Mouse (Mus musculus) adipocyte (in vitro differentiated cells): ENCODE data around the gene Wdr66.

ENCODE experiments used
- DNase-seq: peaks from one replicate; pipeline ENCODE4 v3.0.0-alpha.2; 2016; ENCODE audit warnings: low spot score

The Wdr66 gene

GRCm38 (mm10) chr5:123313851-123314380, 62.0 kb downstream of the Wdr66 start:
- DNase-seq: no peak

DNA sequence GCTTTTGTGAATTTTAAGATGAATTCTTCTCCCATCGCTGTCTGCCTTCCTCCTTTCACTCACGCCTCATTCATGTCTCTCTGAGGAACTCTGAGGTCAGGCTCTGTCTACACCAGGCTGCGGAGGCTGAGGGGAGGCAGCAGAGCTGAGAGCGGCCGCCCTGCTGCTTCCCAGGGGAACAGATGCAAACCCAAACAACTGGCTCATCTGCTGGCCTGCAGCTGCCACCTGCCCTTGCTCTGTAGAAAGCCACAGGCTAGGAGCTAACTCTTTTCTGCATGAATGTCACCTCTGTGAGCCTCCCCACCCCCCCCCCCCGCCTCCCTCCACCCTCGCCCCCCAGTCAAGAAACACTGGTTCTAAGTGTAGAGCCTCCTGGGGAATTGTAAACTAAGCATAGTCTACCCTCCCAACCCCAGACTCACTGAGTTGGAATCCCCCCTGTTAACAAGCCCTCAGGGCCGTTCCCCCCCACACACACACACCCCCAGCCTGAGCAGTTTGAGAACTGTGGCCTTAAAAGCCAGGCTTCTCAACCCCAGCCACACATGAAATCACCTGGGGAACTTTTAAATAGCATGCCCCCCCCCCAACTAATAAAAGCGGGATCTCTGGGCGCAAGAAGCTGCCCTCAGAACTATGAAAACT, 63.4 kb downstream of the Wdr66 start:
- no peak for DNase-seq

GRCm38 (mm10) chr5:123317992-123318391, 66.1 kb downstream of the Wdr66 start:
- no peak for DNase-seq

DNA sequence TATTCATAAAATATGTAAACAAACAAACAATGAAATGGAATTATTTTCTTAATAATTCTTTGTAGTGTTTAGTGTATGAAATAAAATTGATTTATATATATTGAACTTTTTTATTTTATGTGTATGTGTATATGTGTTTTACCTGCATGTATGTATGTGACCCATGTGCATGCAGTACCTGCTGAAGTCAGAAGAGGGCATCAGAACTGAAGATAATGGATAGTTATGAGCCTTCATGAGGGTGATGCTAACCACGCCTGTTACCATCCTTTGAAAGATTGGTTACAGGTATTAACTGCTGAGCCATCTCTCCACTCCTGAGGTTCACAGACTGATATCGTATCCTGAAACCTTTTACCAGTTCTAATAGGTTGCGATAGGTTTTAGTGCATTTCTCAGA, 68.2 kb downstream of the Wdr66 start:
- DNase-seq: no peak

DNA sequence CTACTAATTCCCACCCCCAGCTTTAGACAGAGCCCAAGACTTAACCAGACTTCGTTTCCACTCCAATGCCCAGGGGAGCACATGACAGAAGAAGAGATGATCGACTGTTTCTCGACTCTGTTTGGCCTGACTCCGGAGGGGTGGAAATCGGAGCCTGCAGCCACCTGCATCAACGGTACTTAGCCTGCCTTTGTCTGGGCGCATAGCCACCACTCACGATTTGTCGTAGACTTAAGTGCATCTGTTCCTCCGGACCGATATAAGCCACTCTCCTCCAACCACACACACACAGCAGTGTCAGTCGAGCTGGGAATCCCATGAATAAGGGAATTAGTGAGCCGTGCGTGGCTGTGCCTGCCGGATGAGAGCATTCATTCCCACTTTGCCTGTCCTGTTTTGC, 72.3 kb downstream of the Wdr66 start:
- no peak for DNase-seq

DNA sequence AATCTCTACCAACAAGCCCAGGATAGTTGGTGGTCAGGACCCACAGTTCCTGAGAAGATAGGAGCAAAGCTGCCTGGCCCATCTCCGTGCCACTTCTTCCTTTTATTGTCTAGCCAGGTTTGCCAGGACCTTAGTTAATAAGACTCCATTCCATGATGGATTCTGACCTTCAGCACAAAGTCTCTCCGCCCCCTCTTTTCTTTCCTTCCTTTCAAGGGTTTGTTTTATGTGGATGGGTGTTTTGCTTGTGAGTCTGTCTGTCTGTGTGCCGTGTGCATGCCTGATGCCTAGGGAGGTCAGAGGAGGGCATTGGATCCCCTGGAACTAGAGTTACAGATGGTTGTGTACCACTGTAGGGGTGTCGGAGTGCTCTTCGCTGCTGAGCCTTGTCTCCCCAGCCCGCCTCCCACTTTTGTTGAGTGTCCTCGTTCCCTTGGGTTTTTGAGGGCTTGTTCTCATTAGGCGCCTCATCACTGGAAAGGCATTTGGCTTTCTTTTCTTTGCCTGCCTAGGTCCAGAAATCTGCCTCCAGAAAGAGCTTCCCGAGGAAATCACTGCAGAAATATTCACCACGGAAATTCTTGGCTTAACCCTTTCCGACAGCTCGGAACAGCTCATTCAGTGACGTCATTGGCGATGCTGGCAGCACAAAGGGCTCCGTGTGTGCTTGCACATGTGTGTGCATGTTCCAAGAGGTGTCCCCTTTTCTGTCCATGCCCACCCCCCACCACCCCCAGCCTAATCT, 74.3 kb downstream of the Wdr66 start:
- no peak for DNase-seq

DNA sequence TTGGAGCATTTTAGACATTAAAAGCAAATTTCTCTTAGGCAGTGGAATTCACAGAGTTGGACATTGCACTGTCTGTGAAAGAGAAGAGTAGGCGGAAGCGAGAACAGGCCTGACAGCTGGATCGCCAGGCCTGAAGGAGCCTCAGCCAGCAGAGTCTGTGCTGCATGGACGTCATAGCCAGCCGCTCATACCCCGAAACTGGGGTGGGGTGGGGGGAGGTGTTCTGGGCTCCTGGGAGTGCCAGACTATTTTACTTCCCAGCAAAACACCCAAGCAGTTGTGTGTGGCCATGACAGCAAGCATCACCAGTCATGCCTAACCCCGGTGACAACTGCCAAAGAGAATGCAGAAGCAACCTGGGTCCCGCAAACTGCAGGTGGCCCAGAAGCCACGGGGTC, 74.8 kb downstream of the Wdr66 start:
- DNase-seq: no peak

DNA sequence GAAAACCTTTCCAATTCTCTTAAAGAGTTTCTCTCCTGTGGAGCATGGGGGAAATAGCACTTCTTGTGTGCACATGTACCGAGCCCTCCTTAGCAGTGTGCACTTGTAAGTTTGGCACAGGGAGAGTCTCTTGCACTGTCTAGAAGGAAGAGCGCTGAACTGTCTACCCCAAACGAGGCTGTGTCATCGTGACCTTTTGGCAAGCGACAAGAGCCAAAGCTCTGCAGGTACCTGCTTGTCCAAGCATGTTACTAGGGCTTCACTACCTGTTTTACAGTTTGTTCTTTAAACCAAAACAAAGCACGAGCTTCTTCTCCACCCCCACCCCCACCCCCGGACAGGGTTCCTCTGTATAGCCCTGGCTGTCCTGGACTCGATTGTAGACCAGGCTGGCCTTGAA, 75.8 kb downstream of the Wdr66 start:
- no peak for DNase-seq

DNA sequence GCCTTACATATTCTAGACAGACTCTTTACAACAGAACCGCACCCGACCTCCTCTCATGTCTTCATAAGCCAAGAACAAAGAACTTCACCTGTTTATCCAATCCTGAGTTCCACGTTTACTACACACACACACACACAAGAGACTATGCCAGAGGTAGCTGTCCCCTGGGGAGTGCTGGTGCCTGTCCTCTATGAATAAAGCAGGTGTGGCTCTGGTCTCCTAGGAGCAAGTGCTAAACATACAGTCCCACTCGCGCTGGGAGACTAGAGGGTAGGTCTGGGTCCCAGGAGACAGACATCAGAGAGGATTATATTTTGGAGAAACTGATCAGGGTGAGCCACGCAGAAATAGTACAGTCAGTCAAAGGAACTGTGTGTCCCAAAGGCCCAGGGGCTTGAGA, 81.7 kb downstream of the Wdr66 start:
- no peak for DNase-seq

GRCm38 (mm10) chr5:123336205-123336961, 84.5 kb downstream of the Wdr66 start:
- DNase-seq: no peak

- DNase-seq: no peak
Measured at GRCm38 (mm10) chr5:123338463-123338862, 86.6 kb downstream of the Wdr66 start.

DNA sequence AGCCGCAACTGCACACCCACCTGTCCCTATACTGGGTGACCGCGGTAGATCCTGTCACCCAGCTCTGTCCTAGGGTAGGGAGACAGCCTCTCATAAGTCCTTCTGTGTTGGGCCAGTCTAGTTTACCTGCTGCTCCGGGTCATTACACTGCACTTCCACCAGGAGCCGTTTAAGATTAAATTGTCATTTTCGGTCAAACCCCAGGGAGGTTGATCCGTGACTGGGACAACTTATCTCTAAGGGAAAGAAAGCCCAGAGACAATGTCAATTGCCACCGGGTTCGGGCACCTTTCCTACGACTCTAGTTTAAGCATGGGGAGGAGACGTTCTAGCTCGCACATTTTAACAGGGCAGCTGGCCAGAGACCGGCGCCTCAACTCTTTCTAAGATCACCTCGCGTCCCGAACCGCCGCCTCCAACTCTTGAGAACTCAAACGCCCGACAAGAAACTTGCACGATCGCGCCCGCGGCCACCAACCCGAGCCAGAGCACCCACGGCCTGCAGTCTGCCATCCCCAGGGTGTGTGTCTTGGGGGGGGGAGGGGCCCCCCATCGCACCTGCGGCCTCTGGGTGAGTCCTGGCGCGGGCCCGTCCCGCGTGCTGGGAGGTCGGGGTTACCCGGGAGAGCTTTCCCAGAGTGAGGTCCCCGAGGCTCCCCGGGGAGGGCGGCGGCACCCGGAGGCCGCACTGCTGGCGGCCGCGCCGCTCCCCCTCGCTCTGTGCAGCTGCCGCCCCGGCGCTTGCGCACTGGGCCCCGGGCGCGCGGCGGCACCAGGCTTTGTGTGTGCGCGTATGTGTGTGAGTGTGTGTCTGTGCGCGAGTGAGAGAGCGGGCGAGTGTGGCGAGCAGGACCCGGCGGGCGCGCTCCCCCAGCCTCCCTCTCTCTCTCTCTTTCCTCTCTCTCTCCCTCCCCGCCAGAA, 92.1 kb downstream of the Wdr66 start, which contains the start of gene Bcl7a:
Bcl7a (plus strand) TSS at position 128 of the 921 bp plus-strand sequence.
- peak; percentile 87 for DNase-seq

DNA sequence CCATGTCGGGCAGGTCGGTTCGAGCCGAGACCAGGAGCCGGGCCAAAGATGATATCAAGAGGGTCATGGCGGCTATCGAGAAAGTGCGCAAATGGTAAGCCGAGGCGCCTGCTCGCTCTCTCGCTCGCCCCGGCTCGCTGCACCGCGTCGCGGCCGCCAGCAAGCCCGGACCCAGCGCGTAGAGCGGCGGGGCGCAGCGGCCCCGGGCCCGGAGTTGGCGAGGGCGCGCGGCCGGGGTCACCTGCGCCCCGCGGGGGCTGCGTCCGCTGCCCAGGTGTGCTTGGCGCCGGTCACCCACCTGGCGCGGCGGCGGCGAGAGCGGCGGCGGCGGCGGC, 92.7 kb downstream of the Wdr66 start:
- DNase-seq: no peak

- DNase-seq: peak; percentile 66
Measured at GRCm38 (mm10) chr5:123344963-123345852, 93.3 kb downstream of the Wdr66 start.

- DNase-seq: peak; percentile 97
Measured at GRCm38 (mm10) chr5:123345853-123346654, 94.2 kb downstream of the Wdr66 start.

- DNase-seq: no peak
Measured at GRCm38 (mm10) chr5:123346701-123347270, 94.9 kb downstream of the Wdr66 start.

- DNase-seq: no peak
Measured at GRCm38 (mm10) chr5:123347985-123348384, 96.1 kb downstream of the Wdr66 start.

- DNase-seq: peak; percentile 19
Measured at GRCm38 (mm10) chr5:123350386-123350785, 98.5 kb downstream of the Wdr66 start.

DNA sequence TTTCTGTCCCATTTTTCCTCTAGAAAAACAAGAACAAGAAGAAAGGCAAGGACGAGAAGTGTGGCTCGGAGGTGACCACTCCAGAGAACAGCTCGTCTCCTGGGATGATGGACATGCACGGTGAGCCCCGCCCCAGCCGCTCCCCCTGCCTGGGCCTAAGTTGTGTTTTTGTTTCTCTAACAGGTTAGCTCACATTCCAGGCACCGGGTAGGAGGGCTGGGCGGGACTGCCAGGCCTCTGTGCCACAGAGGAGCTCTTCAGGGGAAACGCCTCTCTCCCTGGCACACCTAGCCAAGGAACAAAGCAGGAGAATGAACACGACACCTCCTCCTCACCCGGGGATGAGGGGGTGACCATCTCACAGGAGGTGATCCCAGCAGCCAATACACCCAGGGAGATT, 104.0 kb downstream of the Wdr66 start:
- no peak for DNase-seq
